Mouse (Mus musculus) regulatory T cell (primary cell): ENCODE results near the gene Pla2g10.
"Not testable (repeated sequence)": the region's sequence is repeated elsewhere in the genome, so short reads cannot be mapped to it uniquely, and the experiment has no call there.

Experiments used
- in situ Hi-C: fragments of 300-600 bp; cut with MboI, MseI; formaldehyde crosslinking; loops from one replicate; pipeline ENCODE4 v1.15.1; 2025; ENCODE audit warnings: high pct_unique_total_duplicates

Gene Pla2g10

DNA sequence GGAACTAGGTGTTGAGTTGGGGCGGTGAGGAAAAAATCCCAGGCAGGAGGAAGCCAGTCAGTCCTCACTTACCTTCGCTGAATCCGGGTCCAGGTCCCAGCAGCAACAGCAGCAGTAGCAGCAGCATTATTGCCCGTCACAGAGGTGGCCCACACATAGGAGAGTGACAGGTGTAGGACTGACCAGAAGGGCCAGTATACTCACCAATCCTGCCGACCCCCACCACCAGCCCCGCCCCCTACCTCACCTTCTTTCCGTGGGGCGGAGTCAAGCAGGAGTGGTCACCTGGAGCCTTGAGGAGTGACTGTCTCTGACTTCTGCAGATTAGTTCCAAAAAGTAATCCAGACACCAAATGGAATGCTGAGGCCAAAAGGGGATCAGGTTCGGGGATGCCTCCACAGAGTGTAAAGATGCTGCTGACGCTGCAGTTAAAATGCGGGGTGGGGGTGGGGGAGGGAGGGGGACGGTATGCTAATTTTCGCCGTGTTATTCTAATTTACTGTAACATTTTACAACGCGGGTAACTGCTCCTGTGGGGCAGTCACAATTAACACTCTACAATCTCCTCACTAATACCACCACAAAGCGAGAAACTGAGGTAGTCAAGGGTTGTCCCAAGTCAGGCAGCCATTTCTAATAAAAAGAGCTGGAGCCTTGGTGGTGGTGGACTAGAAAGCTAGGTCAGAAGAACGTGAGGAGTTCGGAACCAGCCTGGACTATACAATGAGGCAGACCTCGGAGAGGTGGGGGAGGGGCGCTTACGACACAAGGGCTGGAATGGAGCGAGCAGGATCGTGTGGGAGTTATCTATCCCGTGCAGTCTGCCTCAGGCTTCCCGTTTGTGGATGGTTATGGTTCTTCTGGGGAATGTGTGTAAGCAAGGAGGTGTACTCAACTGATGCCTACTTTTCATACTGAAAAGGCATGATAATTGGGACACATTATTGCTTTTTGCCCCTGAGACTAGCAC, at the start of gene Pla2g10:
Gene Pla2g10, minus strand, starts transcription at position 699 of the 971 bp plus-strand sequence.
- in situ Hi-C loops: no loop called here

- in situ Hi-C loops: not testable (repeated sequence)
Observed at GRCm38 (mm10) chr16:13774651-13775050, 43.9 kb upstream of the Pla2g10 start.

DNA sequence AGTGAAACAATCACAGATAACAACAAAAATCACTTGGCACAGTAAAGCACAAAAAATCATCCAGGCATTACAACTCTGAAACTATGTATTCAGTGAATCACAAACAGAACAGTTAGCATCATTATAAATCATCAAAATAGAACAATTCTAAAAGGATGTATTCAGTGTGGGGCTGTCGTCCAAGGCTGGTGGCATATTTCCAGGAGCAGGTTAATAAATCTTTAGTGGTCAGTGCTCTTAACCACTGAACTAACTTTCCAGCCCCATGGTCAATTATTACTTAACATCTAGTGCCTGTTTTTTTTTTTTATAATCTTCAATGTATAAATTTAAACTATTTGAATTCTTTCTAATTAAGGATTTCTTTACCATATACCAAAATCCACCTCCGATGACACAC, 43.2 kb upstream of the Pla2g10 start:
- in situ Hi-C loops: not testable (repeated sequence)

GRCm38 (mm10) chr16:13772051-13772450, 41.3 kb upstream of the Pla2g10 start:
- in situ Hi-C loops: not testable (repeated sequence)

GRCm38 (mm10) chr16:13771603-13772002, 40.8 kb upstream of the Pla2g10 start:
- in situ Hi-C loops: not testable (repeated sequence)

DNA sequence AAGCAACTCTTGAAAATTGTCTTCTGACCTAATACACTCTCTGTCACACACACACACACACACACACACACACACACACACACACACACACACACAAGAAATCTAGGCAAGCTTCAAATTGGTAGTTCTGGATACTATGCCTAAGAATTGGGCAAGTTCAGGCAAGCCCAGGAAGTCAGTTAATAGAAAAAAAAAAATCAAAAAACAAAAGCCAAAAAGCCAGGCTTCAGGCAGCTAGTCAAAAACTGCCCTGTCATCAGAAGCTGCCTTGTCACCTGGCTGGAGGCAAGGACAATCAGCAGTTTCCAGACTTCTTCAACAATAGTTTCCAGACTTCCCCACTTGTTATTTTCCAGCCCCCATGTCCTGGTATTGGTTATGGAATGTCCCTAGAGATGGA, 35.6 kb upstream of the Pla2g10 start:
- in situ Hi-C loops: no loop called here

DNA sequence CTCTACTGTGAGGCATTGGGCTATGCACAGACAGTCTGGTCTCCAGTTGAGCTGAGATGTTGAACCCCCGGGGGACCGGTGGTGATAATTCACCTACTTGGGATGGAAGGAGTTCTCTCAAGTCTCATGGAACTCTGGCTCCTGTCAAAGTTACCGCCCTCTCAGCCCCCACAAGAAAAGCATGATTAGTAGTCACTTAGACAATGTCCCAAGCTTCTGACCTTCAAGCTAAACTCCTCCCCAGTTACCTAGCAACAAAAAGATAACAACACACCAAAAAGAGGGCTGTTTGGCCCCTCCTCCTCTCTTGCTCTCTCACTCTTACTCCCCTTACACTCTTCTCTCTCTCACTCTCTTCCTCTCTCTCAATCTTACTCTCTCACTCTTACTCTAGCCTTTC, 33.7 kb upstream of the Pla2g10 start:
- in situ Hi-C loops: no loop called here

DNA sequence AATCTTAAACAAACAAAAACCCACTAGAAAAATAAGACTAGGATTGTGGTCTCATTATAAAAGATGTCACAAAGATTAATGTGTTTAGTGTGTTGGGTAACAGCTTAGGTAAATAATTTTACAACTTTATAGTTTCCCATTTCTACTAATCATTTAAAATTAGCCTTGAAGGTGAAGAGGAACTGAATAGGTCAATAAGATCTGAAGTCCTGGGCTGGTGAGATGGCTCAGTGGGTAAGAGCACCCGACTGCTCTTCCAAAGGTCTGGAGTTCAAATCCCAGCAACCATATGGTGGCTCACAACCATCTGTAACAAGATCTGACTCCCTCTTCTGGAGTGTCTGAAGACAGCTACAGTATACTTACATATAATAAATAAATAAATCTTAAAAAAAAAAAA, 32.0 kb upstream of the Pla2g10 start:
- in situ Hi-C loops: not testable (repeated sequence)

DNA sequence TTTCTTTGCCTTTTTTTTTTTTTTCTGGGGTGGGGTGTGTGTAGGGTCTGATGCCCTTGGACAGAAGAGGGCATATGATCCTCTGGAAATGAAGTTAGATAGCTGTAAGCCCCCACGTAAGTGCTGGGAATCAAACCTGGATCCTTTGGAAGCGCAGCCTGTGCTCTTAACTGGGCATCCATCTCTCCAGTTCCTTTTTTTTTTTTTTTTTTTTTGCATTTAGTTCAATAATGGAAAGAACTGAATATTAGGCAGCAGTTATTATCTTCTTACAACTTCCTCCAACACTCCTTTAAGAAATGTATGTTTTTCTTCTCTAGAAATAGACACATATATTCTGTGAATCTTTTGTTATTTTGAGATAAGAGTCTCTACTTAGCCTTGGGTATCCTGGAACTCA, 27.0 kb upstream of the Pla2g10 start:
- in situ Hi-C loops: no loop called here

DNA sequence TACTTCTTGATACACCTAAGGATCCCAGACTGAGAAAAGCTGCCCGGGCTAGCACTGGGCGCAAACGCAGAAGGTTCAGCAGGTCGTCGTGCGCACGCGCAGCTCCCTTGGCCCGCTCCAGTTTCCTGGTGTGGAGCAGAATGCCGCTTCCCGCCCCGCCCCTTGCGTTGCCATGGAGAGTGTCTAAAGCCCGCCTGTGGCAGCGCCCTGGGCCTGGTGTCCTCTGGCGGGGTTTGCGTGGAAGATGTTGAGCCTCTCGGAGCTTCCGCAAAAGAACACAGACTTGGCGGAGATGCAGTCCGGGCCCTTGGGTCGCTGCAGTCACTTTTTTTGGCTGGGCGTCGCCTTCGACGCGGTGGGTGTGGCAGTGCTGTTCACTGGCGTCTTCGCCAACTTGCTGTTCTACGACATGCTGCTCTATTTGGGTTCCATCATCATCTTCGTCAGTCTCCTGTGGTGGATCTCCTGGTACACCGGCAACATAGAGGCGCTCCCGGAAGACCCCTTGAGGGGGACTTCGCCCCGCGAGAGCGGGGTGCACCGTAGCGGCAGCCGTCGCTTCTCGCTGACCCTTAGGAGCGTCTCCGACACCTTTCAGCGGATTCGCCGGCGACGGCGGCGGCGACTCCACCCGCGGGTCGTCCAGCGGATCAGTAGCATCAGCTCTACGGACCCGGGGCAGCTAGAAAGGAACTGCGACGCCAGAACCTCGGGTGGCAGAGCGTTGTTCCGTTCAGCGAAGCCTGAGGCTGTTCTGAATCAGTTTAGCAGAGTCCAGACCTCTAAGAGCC, 23.8 kb upstream of the Pla2g10 start:
- in situ Hi-C loops: no loop called here

GRCm38 (mm10) chr16:13753986-13754385, 23.2 kb upstream of the Pla2g10 start:
- in situ Hi-C loops: no loop called here

DNA sequence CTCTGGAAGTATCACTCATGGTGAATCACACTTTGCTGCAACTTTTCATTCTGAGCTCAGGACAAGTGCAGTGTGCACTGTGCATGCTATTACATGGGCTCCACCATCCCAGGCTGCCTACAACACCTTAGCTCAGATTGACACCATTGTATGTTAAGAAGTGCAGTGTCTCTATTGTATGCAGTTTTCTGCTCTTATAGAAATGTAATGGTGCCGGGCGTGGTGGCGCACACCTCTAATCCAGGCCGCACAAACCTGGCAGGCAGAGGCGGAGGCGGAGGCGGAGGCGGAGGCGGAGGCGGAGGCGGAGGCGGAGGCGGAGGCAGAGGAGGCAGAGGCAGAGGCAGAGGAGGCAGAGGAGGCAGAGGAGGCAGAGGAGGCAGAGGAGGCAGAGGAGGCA, 19.8 kb upstream of the Pla2g10 start:
- in situ Hi-C loops: no loop called here

- in situ Hi-C loops: no loop called here
Observed at GRCm38 (mm10) chr16:13749981-13750380, 19.2 kb upstream of the Pla2g10 start.

DNA sequence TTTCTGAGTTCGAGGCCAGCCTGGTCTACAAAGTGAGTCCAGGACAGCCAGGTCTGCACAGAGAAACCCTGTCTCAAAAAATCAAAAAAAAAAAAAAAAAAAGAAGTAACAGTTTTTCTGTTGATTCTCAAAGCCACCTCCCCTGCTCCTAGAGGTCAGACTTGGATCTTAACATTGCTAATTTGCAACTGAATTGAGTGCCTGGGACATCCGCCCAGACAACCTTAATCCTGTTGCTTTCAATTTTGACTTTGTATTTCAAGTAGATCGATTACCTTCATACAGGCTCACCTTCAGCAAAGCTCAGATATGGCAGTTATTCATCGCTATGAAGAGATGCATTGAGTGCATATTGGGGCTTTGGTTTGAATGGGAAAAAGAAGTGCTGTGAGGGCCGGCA, 18.5 kb upstream of the Pla2g10 start:
- in situ Hi-C loops: no loop called here

GRCm38 (mm10) chr16:13748813-13749212, 18.0 kb upstream of the Pla2g10 start:
- in situ Hi-C loops: not testable (repeated sequence)

DNA sequence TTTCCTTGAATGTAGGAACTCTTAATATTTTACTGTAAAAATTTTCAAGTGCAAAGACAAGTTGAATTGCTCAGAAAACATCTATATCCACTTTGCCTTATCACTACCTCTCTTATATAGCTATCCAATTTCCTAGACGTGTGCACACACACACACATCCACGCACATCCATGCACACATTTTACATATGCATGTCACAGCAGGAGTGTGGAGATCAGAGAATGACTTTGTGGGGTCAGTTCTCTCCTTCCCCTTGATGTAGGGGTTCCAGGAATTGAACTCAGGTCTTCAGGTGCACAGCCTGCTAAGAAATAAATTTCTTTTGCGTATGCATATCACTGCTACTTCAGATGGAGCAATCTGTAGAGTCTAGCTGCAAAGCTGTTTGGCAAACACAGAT, 17.3 kb upstream of the Pla2g10 start:
- in situ Hi-C loops: no loop called here

GRCm38 (mm10) chr16:13747708-13748107, 16.9 kb upstream of the Pla2g10 start:
- in situ Hi-C loops: no loop called here

DNA sequence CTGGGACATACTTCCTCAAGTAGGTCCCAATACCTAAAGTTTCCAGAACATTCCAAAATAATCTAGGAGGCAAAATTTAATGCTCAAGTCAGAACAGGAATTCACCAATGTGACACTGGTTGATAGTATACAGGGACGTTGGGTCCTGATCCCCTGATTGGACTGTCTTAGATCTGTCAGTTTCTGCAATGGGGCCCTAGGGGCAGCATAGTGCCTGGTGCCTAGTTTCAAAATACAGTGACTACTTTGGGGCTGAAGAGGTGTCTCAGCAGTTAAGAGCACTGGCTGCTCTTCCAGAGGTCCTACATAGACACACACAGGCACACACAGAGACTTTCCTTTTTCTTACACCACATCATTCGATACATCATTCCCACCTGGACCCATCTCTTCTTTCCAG, 10.1 kb upstream of the Pla2g10 start:
- in situ Hi-C loops: no loop called here

GRCm38 (mm10) chr16:13739044-13739443, 8.3 kb upstream of the Pla2g10 start:
- in situ Hi-C loops: not testable (repeated sequence)

- in situ Hi-C loops: no loop called here
Observed at GRCm38 (mm10) chr16:13735977-13736376, 5.2 kb upstream of the Pla2g10 start.

GRCm38 (mm10) chr16:13733518-13734137, 2.8 kb upstream of the Pla2g10 start:
- in situ Hi-C loops: no loop called here

DNA sequence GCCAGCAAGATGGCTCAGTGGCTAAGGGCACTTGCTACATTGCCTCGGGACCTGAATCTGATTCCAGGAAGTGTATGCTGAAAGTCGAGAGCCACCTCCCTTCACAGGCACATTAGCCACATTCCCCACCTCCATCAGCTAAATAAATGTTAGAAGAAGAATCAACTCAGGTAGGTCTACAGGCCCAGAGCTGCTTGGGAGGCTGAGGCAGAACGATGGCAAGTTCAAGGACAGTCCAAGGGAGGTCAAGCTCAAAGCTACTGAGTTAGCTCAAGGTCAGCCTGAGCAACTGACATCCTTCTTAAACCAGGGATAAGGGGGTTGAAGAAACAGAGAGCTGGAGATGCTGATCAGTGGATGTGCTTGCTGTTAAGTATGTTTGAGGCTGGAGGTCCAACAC, 2.0 kb upstream of the Pla2g10 start:
- in situ Hi-C loops: no loop called here
